In the genomic region with DNA sequence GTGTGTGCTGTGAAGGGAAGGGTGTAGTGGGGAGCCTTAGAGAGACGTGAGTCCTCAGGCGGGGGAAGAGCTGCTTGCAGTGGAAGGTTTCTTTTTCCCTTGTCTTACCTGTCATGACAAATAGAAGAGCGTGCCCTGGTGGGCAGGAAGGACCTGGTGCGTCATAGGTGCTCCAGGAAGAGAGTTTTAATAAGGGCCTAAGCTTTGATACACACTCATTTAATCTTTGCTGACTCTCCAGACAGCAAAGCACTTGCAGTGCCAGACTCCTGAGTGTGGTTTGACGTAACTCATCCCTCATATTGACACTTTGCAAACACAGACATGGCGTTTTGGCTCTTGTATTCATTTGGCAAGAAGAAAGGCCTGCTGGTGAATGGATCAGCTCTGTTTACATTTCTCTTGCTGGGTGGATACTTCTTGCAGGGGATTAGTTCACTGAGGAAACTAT, we compare ENCODE assay signal across 8 mouse cellular contexts. TPM values are rescaled to one million over a fixed set of nuclear protein-coding genes. Genes with fewer than 3 reads are reported as not detected.
A peak's percentile ranks its signal among the peaks of the same experiment; 100 is the strongest.
DNase-seq lines count a peak whose midpoint lies in the region; ATAC-seq lines count a peak whose summit lies in the region.

No protein-coding gene starts in this region.

- peaks cover 57% of the 10 kb centered on the region for H3K4me1 ChIP-seq in liver, embryonic 15.5 days (replicated peaks)

- H3K4me2 ChIP-seq in liver, embryonic 15.5 days: peak overlapping the region; percentile 21; the same call in 1 of the 2 replicates

- H3K9me3 ChIP-seq in liver, embryonic 15.5 days (replicated peaks): no peaks in the 10 kb centered on the region

- ATAC-seq in liver, embryonic 15.5 days (ENCODE audit: insufficient read depth): peak; percentile 13; the same call in 1 of the 2 replicates

- no peaks in the 10 kb centered on the region for H3K27me3 ChIP-seq in liver, embryonic 15.5 days

- H3K9ac ChIP-seq in liver, embryonic 15.5 days: no peak overlapping the region

- DNase-seq in adrenal gland, adult 8-10 months: peak; percentile 32
- DNase-seq in adrenal gland, adult 18-20 months (ENCODE audit: low spot score in 2 of 2): no peak
- peak; percentile 29 to 75 for DNase-seq in urinary bladder, adult 18-20 months (ENCODE audit: low spot score in 2 of 2)
- DNase-seq in urinary bladder, postnatal 10 days (ENCODE audit: low spot score): no peak
- peak; percentile 33 to 57 for DNase-seq in urinary bladder, postnatal 36 days (ENCODE audit: low spot score in 2 of 2)
- no peak for DNase-seq in left cerebral cortex, adult 11 months (ENCODE audit: low spot score)
- DNase-seq in cerebellum, postnatal 10 days: no peak

- H3K4me3 ChIP-seq in liver, embryonic 15.5 days (replicated peaks): no peak overlapping the region

- WGBS in liver, embryonic 15.5 days (ENCODE audit: insufficient replicate concordance): 67% methylated on average over 6 of the region's 6 CpGs

- peaks cover 45% of the 10 kb centered on the region for H3K36me3 ChIP-seq in liver, embryonic 15.5 days (replicated peaks)

- H3K27ac ChIP-seq in liver, embryonic 15.5 days (replicated peaks): peak overlapping the region; percentile 54

RNA-seq across cellular contexts. Expression of a gene that starts 34.5 kb away (rescaled TPM):
- total RNA-seq in adrenal gland, adult 8-10 months (2022): 100 to 1,000 TPM; 130 to 207 (median 167) TPM
- total RNA-seq in adrenal gland, adult 18-20 months (2021): 100 to 1,000 TPM; 137 to 144 TPM
- polyA plus RNA-seq in liver, embryonic 15.5 days (2015; fragmentation: Nextera tagmentation; extraction: Ambion mirVana): 39.5 and 49.1 TPM in 2 replicates

RNA-seq across cellular contexts. Expression of a gene that starts 34.5 kb away (rescaled TPM):
- 100 to 1,000 TPM in 1 of 4 experiments, 10 to 100 TPM in 3; 68.1 to 102 (median 84.3) TPM for total RNA-seq in adrenal gland, adult 8-10 months (2022)
- 10 to 100 TPM; 57.2 to 57.5 TPM for total RNA-seq in adrenal gland, adult 18-20 months (2021)
- polyA plus RNA-seq in liver, embryonic 15.5 days (2015; fragmentation: Nextera tagmentation; extraction: Ambion mirVana): 13.5 and 13.9 TPM in 2 replicates

RNA-seq across cellular contexts. Expression of a gene that starts 34.5 kb away (rescaled TPM):
- 10 to 100 TPM; 61.8 to 65.3 (median 63.0) TPM for total RNA-seq in adrenal gland, adult 8-10 months (2022)
- total RNA-seq in adrenal gland, adult 18-20 months (2021): 10 to 100 TPM; 58.8 to 60.6 TPM
- 78.7 and 83.7 TPM in 2 replicates for polyA plus RNA-seq in liver, embryonic 15.5 days (2015; fragmentation: Nextera tagmentation; extraction: Ambion mirVana)

Comparison
In these comparisons a context has a peak if more than half of its experiments do, and no peak if none do; other contexts are left out.
1. DNase-seq: peak in adrenal gland, adult 8-10 months (single experiment), urinary bladder, adult 18-20 months (2 of 2) and urinary bladder, postnatal 36 days (2 of 2); none in adrenal gland, adult 18-20 months (0 of 2), urinary bladder, postnatal 10 days (single experiment), left cerebral cortex, adult 11 months (single experiment) and cerebellum, postnatal 10 days (0 of 2).